Mouse (Mus musculus): ENCODE results near the gene Alkbh8. TPM values are rescaled to one million over a fixed set of nuclear protein-coding genes. Genes with fewer than 3 reads are reported as not detected.
A peak's percentile ranks its signal among the peaks of the same experiment; 100 is the strongest.
"Not testable (repeated sequence)": the region's sequence is repeated elsewhere in the genome, so short reads cannot be mapped to it uniquely, and the experiment has no call there.

Gene Alkbh8
- polyA plus RNA-seq, 1 experiment from 2014 or later, result 17.9 TPM

DNA sequence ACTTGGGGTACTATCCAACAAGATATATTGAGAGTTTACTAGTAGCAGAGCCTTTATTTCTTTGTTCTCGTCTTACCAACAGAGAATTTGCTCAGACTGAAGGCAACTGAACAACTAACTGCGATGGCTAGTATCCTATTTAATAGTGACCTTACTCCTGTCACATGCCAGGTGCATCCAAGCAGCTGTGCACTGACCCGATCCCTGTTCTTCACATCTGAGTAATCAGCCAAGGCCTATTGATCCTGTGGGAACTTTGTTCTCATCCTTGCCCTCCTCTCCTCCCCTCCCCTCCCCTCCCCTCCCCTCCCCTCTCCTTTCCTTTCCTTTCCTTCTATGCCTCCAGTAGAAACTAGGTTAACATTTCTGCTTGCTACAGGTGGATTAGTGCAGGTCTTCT is 1.7 kb downstream of the Alkbh8 start:
- ATAC-seq (ENCODE audit: insufficient number of reproducible peaks, insufficient read depth, low FRiP score, low read depth), result no peak
- Histone ChIP-seq H3K9me3 (ENCODE audit: control insufficient read depth, low read length) (no peaks in the 10 kb centered on the region), H3K27me3 (ENCODE audit: control insufficient read depth, insufficient read depth, low read length) (no peaks in the 10 kb centered on the region), H3K27ac (replicated peaks in 1 of 2; ENCODE audit: control insufficient read depth in 1 of 2, insufficient read depth in 1 of 2, low read depth in 2 of 2, low read length in 2 of 2) (no peak overlapping the region), H3K4me2 (ENCODE audit: low read length) (peak overlapping the region; percentile 72), H3K36me3 (ENCODE audit: control insufficient read depth, insufficient read depth, low read length) (peaks cover 32% of the 10 kb centered on the region), H3K4me3 (ENCODE audit: control insufficient read depth in 1 of 2, insufficient read depth in 1 of 2, low read depth in 1 of 2, low read length in 2 of 2) (no peak overlapping the region), H3K9ac (ENCODE audit: low read length) (no peak overlapping the region), H3K4me1 (ENCODE audit: control insufficient read depth in 2 of 2, insufficient read depth in 2 of 2, low read length in 2 of 2) (0 out of 4 replicates have a peak, but pooled peaks cover 0 to 4% of the 10 kb centered on the region in 2 experiments)
- 91% methylated on average over 3 of the region's 3 CpGs for WGBS

DNA sequence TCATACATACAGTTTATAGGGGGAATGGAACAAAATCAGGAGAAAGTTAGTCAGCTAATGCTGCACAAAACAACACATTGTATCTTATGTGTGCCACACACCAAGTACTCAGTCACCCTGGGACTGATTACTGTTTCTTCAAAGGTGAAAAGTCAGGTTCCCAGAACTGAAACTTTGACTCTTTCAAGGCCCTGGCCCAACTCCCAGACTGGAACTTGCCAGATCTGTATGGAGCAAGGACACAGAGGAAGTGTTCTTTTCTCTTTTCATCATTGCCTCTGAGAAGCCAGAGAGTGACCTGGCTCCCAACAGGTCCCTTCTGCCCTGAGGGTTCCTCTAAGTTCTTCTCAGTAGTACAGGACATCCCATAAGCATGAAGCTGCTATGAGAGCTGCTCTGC is 10.2 kb downstream of the Alkbh8 start:
- ATAC-seq (ENCODE audit: insufficient number of reproducible peaks, insufficient read depth, low FRiP score, low read depth), result no peak
- peaks cover 78% of the 10 kb centered on the region for H3K36me3 ChIP-seq (ENCODE audit: control insufficient read depth, insufficient read depth, low read length)
- no peaks in the 10 kb centered on the region for H3K4me1 ChIP-seq (ENCODE audit: control insufficient read depth in 2 of 2, insufficient read depth in 2 of 2, low read length in 2 of 2)
- no peaks in the 10 kb centered on the region for H3K9me3 ChIP-seq (ENCODE audit: control insufficient read depth, low read length)
- no peak overlapping the region for H3K4me2 ChIP-seq (ENCODE audit: low read length)
- no peaks in the 10 kb centered on the region for H3K27me3 ChIP-seq (ENCODE audit: control insufficient read depth, insufficient read depth, low read length)
- no peak overlapping the region for H3K4me3 ChIP-seq (ENCODE audit: control insufficient read depth in 1 of 2, insufficient read depth in 1 of 2, low read depth in 1 of 2, low read length in 2 of 2)
- no peak overlapping the region for H3K9ac ChIP-seq (ENCODE audit: low read length)
- no peak overlapping the region for H3K27ac ChIP-seq (replicated peaks in 1 of 2; ENCODE audit: control insufficient read depth in 1 of 2, insufficient read depth in 1 of 2, low read depth in 2 of 2, low read length in 2 of 2)

DNA sequence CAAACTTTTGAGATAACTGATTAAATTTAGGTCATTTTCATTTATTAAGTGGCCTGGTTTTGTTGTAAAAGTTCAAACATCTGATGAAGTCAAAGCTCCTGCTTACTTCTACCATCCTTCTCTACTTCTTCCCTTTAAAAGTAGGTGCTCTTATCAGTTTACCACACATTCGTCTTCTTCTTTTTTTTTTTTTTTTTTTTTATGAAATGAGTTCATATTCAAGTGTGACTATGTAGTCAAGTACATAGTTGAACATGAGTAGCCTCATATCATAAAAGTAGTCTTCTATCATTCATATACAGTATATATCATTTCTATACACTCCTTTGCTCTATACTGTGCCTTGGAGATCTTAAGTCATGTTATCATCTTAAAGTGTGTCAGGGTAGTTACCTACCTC is 11.0 kb downstream of the Alkbh8 start:
- Histone ChIP-seq H3K9me3 (ENCODE audit: control insufficient read depth, low read length) (no peaks in the 10 kb centered on the region), H3K4me1 (ENCODE audit: control insufficient read depth in 2 of 2, insufficient read depth in 2 of 2, low read length in 2 of 2) (no peaks in the 10 kb centered on the region), H3K4me3 (ENCODE audit: control insufficient read depth in 1 of 2, insufficient read depth in 1 of 2, low read depth in 1 of 2, low read length in 2 of 2) (no peak overlapping the region), H3K4me2 (ENCODE audit: low read length) (no peak overlapping the region), H3K27me3 (ENCODE audit: control insufficient read depth, insufficient read depth, low read length) (no peaks in the 10 kb centered on the region), H3K36me3 (ENCODE audit: control insufficient read depth, insufficient read depth, low read length) (peaks cover 80% of the 10 kb centered on the region), H3K9ac (ENCODE audit: low read length) (no peak overlapping the region), H3K27ac (replicated peaks in 1 of 2; ENCODE audit: control insufficient read depth in 1 of 2, insufficient read depth in 1 of 2, low read depth in 2 of 2, low read length in 2 of 2) (no peak overlapping the region)
- 64% methylated on average over 1 of the region's 1 CpGs for WGBS
- ATAC-seq (ENCODE audit: insufficient number of reproducible peaks, insufficient read depth, low FRiP score, low read depth), result no peak

DNA sequence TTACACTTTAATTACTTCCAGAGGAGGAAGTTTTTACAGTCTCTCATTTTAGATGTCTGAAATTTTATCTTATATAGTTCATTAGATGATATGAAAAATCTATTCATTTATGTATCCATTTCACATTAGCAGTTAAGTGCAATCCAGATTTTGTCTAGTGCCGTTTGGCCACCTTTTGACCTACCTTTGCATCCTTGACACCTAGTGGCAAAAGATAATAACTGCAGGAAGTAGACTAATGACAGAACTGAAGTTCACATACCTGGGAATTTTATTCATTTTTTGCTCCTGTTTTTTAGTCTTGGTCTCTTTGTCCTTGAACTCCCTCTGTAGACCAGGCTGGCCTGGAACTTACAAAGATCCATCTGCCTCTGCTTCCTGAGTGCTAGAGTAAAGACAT is 15.1 kb downstream of the Alkbh8 start:
- Histone ChIP-seq H3K4me1 (ENCODE audit: control insufficient read depth in 2 of 2, insufficient read depth in 2 of 2, low read length in 2 of 2) (no peaks in the 10 kb centered on the region), H3K4me3 (ENCODE audit: control insufficient read depth in 1 of 2, insufficient read depth in 1 of 2, low read depth in 1 of 2, low read length in 2 of 2) (no peak overlapping the region), H3K27ac (replicated peaks in 1 of 2; ENCODE audit: control insufficient read depth in 1 of 2, insufficient read depth in 1 of 2, low read depth in 2 of 2, low read length in 2 of 2) (no peak overlapping the region), H3K9me3 (ENCODE audit: control insufficient read depth, low read length) (no peaks in the 10 kb centered on the region), H3K27me3 (ENCODE audit: control insufficient read depth, insufficient read depth, low read length) (no peaks in the 10 kb centered on the region), H3K4me2 (ENCODE audit: low read length) (no peak overlapping the region), H3K36me3 (ENCODE audit: control insufficient read depth, insufficient read depth, low read length) (peaks cover 66% of the 10 kb centered on the region), H3K9ac (ENCODE audit: low read length) (no peak overlapping the region)
- no peak for ATAC-seq (ENCODE audit: insufficient number of reproducible peaks, insufficient read depth, low FRiP score, low read depth)
- WGBS, result 65% methylated on average over 1 of the region's 1 CpGs

DNA sequence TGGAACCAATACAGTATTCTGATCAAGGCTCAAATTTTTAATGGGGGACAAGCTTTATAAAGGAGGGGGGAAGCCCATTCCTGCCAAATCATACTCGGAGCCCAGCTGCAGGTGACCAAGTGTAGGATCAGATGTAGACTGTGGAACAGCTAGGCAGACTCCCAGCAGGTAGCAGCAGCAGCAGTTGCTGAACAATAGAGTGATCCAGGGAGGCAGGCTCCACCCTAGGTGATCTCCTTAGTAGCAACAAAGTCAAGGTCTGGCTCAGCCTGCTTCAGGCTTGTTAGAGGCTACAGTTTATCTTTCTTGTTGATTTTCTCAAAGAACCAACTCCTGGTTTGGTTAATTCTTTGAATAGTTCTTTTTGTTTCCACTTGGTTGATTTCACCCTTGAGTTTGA is 41.4 kb downstream of the Alkbh8 start:
- H3K36me3 ChIP-seq (ENCODE audit: control insufficient read depth, insufficient read depth, low read length), result peaks cover 13% of the 10 kb centered on the region
- WGBS, result 71% methylated on average over 1 of the region's 1 CpGs
- not testable (repeated sequence) for H3K4me3 ChIP-seq (ENCODE audit: control insufficient read depth in 1 of 2, insufficient read depth in 1 of 2, low read depth in 1 of 2, low read length in 2 of 2); H3K27ac ChIP-seq (replicated peaks in 1 of 2; ENCODE audit: control insufficient read depth in 1 of 2, insufficient read depth in 1 of 2, low read depth in 2 of 2, low read length in 2 of 2); ATAC-seq (ENCODE audit: insufficient number of reproducible peaks, insufficient read depth, low FRiP score, low read depth); H3K9ac ChIP-seq (ENCODE audit: low read length); H3K4me1 ChIP-seq (ENCODE audit: control insufficient read depth in 2 of 2, insufficient read depth in 2 of 2, low read length in 2 of 2); H3K4me2 ChIP-seq (ENCODE audit: low read length); H3K9me3 ChIP-seq (ENCODE audit: control insufficient read depth, low read length); H3K27me3 ChIP-seq (ENCODE audit: control insufficient read depth, insufficient read depth, low read length)

DNA sequence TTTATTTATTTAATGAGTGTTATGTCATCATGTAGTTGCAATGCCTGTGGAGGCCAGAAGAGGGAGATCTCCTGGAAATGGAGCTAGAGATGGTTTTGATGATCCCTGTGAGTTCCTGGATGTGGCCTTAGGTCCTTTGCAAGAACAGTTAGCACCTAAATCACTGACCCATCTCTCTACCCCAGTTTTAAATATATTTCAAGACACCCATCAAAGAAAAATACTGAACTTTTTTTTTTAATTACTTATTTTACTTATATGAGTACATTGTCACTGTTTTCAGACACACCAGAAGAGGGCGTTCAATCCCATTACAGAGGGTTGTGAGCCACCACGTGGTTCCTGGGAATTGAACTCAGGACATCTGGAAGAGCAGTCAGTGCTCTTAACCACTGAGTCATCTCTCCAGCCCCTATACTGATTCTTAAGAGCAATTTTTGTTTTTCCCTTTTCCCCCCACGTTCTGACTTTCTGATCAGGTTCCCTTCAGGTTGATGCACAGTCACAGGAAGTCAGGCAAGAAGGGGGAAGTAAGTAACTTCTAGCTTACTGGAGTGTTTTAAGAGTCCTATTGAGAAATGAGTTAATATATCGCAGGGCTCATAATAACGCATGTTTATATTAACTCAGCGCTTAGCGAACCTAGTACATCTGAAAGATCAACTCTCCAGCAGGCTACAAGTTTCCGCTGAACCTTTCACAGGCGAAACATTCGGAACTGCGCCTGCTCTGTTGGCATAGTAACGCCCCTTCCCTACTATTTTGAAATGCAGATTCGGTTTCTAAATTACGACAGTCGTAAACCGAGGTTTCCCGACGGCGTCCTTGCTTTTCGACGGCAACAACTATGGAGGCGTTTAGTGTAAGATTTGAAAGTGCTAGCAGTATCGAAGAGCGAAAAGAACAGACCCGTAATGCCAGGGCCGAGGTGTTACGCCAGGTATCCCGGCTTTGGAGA is 68.6 kb downstream of the Alkbh8 start, which contains the start of gene Cwf19l2:
Cwf19l2 (plus strand) TSS at position 342 of the 958 bp plus-strand sequence.
- no peaks in the 10 kb centered on the region for H3K4me1 ChIP-seq (ENCODE audit: control insufficient read depth in 2 of 2, insufficient read depth in 2 of 2, low read length in 2 of 2)

DNA sequence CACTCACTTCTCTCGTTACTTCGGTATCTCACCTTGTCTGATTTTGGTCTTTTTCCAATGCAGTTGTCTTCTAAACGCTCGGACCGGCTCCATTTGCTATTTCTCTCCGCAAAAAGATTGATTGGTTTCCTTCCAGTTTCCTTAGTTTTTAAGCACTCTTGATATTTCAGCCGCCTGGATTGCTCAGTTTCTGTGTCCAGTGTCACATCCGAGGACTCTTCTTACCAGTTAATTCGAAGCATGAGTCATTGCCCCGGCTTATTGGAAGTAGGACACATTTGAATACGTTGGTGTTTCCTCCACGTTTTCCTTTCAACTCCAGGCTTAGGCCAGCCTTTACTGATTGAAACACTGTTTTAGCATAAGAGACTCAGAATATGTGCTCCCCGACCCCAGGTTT is 69.4 kb downstream of the Alkbh8 start:
- under 1% methylated on average over 13 of the region's 13 CpGs for WGBS

More for the DNA sequence above, 68.6 kb downstream of the Alkbh8 start, which contains the start of gene Cwf19l2:
- ATAC-seq (ENCODE audit: insufficient number of reproducible peaks, insufficient read depth, low FRiP score, low read depth), result peak; percentile 78
- peak within 1 kb of the TSS; percentile 84 for H3K27ac ChIP-seq (replicated peaks in 1 of 2; ENCODE audit: control insufficient read depth in 1 of 2, insufficient read depth in 1 of 2, low read depth in 2 of 2, low read length in 2 of 2)
- peak within 1 kb of the TSS; percentile 83 for H3K9ac ChIP-seq (ENCODE audit: low read length)
- H3K4me2 ChIP-seq (ENCODE audit: low read length), result peak within 1 kb of the TSS; percentile 65
- no peaks in the 10 kb centered on the region for H3K36me3 ChIP-seq (ENCODE audit: control insufficient read depth, insufficient read depth, low read length)
- no peaks in the 10 kb centered on the region for H3K27me3 ChIP-seq (ENCODE audit: control insufficient read depth, insufficient read depth, low read length)
- under 1% methylated on average over 28 of the region's 28 CpGs for whole genome bisulfite sequencing
- H3K9me3 ChIP-seq (ENCODE audit: control insufficient read depth, low read length), result no peaks in the 10 kb centered on the region
- H3K4me3 ChIP-seq (ENCODE audit: control insufficient read depth in 1 of 2, insufficient read depth in 1 of 2, low read depth in 1 of 2, low read length in 2 of 2), result peak within 1 kb of the TSS; percentile 66 to 82

More for the DNA sequence above, 69.4 kb downstream of the Alkbh8 start:
- no peaks in the 10 kb centered on the region for H3K4me1 ChIP-seq (ENCODE audit: control insufficient read depth in 2 of 2, insufficient read depth in 2 of 2, low read length in 2 of 2)
- peak overlapping the region; percentile 83 for H3K9ac ChIP-seq (ENCODE audit: low read length)
- H3K27ac ChIP-seq (replicated peaks in 1 of 2; ENCODE audit: control insufficient read depth in 1 of 2, insufficient read depth in 1 of 2, low read depth in 2 of 2, low read length in 2 of 2), result peak overlapping the region; percentile 84; a peak in 2 of 4 replicates
- no peaks in the 10 kb centered on the region for H3K36me3 ChIP-seq (ENCODE audit: control insufficient read depth, insufficient read depth, low read length)
- peak overlapping the region; percentile 66 to 82 for H3K4me3 ChIP-seq (ENCODE audit: control insufficient read depth in 1 of 2, insufficient read depth in 1 of 2, low read depth in 1 of 2, low read length in 2 of 2)
- H3K4me2 ChIP-seq (ENCODE audit: low read length), result peak overlapping the region; percentile 65
- no peaks in the 10 kb centered on the region for H3K9me3 ChIP-seq (ENCODE audit: control insufficient read depth, low read length)
- no peak for ATAC-seq (ENCODE audit: insufficient number of reproducible peaks, insufficient read depth, low FRiP score, low read depth)
- H3K27me3 ChIP-seq (ENCODE audit: control insufficient read depth, insufficient read depth, low read length), result no peaks in the 10 kb centered on the region

All from heart, embryonic 14.5 days (tissue).